Mouse (Mus musculus): ENCODE measurements around the gene Rnf180. TPM values are rescaled to one million over a fixed set of nuclear protein-coding genes. Genes with fewer than 3 reads are reported as not detected.
A peak's percentile ranks its signal among the peaks of the same experiment; 100 is the strongest.

Rnf180 gene
- polyA plus RNA-seq, 1 experiment from 2014 or later, result 3.1 TPM

- Histone ChIP-seq H3K27me3 (replicated peaks; ENCODE audit: insufficient read depth, low read length) (no peaks in the 10 kb centered on the region), H3K27ac (ENCODE audit: low read length) (no peak overlapping the region), H3K36me3 (ENCODE audit: insufficient read depth, low read length) (no peaks in the 10 kb centered on the region), H3K9me3 (ENCODE audit: low read length) (no peaks in the 10 kb centered on the region), H3K4me3 (ENCODE audit: low read depth, low read length) (no peak overlapping the region), H3K4me1 (ENCODE audit: insufficient read depth, low read depth, low read length) (no peaks in the 10 kb centered on the region), H3K4me2 (replicated peaks; ENCODE audit: low read depth, low read length) (no peak overlapping the region), H3K9ac (replicated peaks; ENCODE audit: low read depth) (no peak overlapping the region)
- WGBS, result 74% methylated on average over 4 of the region's 4 CpGs
- DNase-seq (ENCODE audit: low spot score) (no peak), ATAC-seq (no peak)
- TF ChIP-seq EP300 (IDR thresholded peaks at IDR 0.05) (no peak), CTCF (IDR thresholded peaks at IDR 0.05) (no peak)
Observed at GRCm38 (mm10) chr13:105256757-105257433, 37.7 kb downstream of the Rnf180 start.

GRCm38 (mm10) chr13:105250767-105251166, 43.8 kb downstream of the Rnf180 start:
- H3K36me3 ChIP-seq (ENCODE audit: insufficient read depth, low read length), result no peaks in the 10 kb centered on the region

GRCm38 (mm10) chr13:105250264-105250663, 44.4 kb downstream of the Rnf180 start:
- no peaks in the 10 kb centered on the region for H3K27me3 ChIP-seq (replicated peaks; ENCODE audit: insufficient read depth, low read length)
- DNase-seq (ENCODE audit: low spot score) (no peak), ATAC-seq (no peak)
- no peak overlapping the region for H3K27ac ChIP-seq (ENCODE audit: low read length)
- H3K9ac ChIP-seq (replicated peaks; ENCODE audit: low read depth), result no peak overlapping the region
- H3K9me3 ChIP-seq (ENCODE audit: low read length), result no peaks in the 10 kb centered on the region
- H3K4me2 ChIP-seq (replicated peaks; ENCODE audit: low read depth, low read length), result no peak overlapping the region
- H3K36me3 ChIP-seq (ENCODE audit: insufficient read depth, low read length), result no peaks in the 10 kb centered on the region
- no peaks in the 10 kb centered on the region for H3K4me1 ChIP-seq (ENCODE audit: insufficient read depth, low read depth, low read length)
- no peak overlapping the region for H3K4me3 ChIP-seq (ENCODE audit: low read depth, low read length)
- 59% methylated on average over 9 of the region's 9 CpGs for WGBS
- no peak for TF ChIP-seq EP300 (IDR thresholded peaks at IDR 0.05)
- TF ChIP-seq CTCF (IDR thresholded peaks at IDR 0.05), result no peak

More at GRCm38 (mm10) chr13:105250767-105251166, 43.8 kb downstream of the Rnf180 start:
- Histone ChIP-seq H3K4me3 (ENCODE audit: low read depth, low read length) (no peak overlapping the region), H3K27me3 (replicated peaks; ENCODE audit: insufficient read depth, low read length) (no peaks in the 10 kb centered on the region), H3K4me1 (ENCODE audit: insufficient read depth, low read depth, low read length) (no peaks in the 10 kb centered on the region), H3K9me3 (ENCODE audit: low read length) (no peaks in the 10 kb centered on the region), H3K4me2 (replicated peaks; ENCODE audit: low read depth, low read length) (no peak overlapping the region), H3K9ac (replicated peaks; ENCODE audit: low read depth) (no peak overlapping the region), H3K27ac (ENCODE audit: low read length) (no peak overlapping the region)
- 78% methylated on average over 4 of the region's 4 CpGs for WGBS
- DNase-seq (ENCODE audit: low spot score) (no peak), ATAC-seq (no peak)
- TF ChIP-seq CTCF (IDR thresholded peaks at IDR 0.05) (no peak), EP300 (IDR thresholded peaks at IDR 0.05) (no peak)

- DNase-seq (ENCODE audit: low spot score) (no peak), ATAC-seq (no peak)
- Histone ChIP-seq H3K27ac (ENCODE audit: low read length) (no peak overlapping the region), H3K36me3 (ENCODE audit: insufficient read depth, low read length) (no peaks in the 10 kb centered on the region), H3K9ac (replicated peaks; ENCODE audit: low read depth) (no peak overlapping the region), H3K4me1 (ENCODE audit: insufficient read depth, low read depth, low read length) (no peaks in the 10 kb centered on the region), H3K4me2 (replicated peaks; ENCODE audit: low read depth, low read length) (no peak overlapping the region), H3K9me3 (ENCODE audit: low read length) (no peaks in the 10 kb centered on the region), H3K4me3 (ENCODE audit: low read depth, low read length) (no peak overlapping the region), H3K27me3 (replicated peaks; ENCODE audit: insufficient read depth, low read length) (no peaks in the 10 kb centered on the region)
- WGBS, result 74% methylated on average over 14 of the region's 14 CpGs
- no peak for TF ChIP-seq CTCF (IDR thresholded peaks at IDR 0.05)
- no peak for TF ChIP-seq EP300 (IDR thresholded peaks at IDR 0.05)
Observed at GRCm38 (mm10) chr13:105249599-105249998, 45.0 kb downstream of the Rnf180 start.

- WGBS, result 82% methylated on average over 6 of the region's 6 CpGs
- no peaks in the 10 kb centered on the region for H3K9me3 ChIP-seq (ENCODE audit: low read length)
- no peaks in the 10 kb centered on the region for H3K36me3 ChIP-seq (ENCODE audit: insufficient read depth, low read length)
- no peak overlapping the region for H3K27ac ChIP-seq (ENCODE audit: low read length)
- no peak overlapping the region for H3K4me2 ChIP-seq (replicated peaks; ENCODE audit: low read depth, low read length)
- no peaks in the 10 kb centered on the region for H3K4me1 ChIP-seq (ENCODE audit: insufficient read depth, low read depth, low read length)
- DNase-seq (ENCODE audit: low spot score) (no peak), ATAC-seq (no peak)
- TF ChIP-seq EP300 (IDR thresholded peaks at IDR 0.05) (no peak), CTCF (IDR thresholded peaks at IDR 0.05) (no peak)
- no peak overlapping the region for H3K9ac ChIP-seq (replicated peaks; ENCODE audit: low read depth)
- no peak overlapping the region for H3K4me3 ChIP-seq (ENCODE audit: low read depth, low read length)
- no peaks in the 10 kb centered on the region for H3K27me3 ChIP-seq (replicated peaks; ENCODE audit: insufficient read depth, low read length)
Observed at GRCm38 (mm10) chr13:105247691-105248090, 46.9 kb downstream of the Rnf180 start.

GRCm38 (mm10) chr13:105240810-105241209, 53.8 kb downstream of the Rnf180 start:
- no peak overlapping the region for H3K4me2 ChIP-seq (replicated peaks; ENCODE audit: low read depth, low read length)
- no peak for DNase-seq (ENCODE audit: low spot score)
- no peaks in the 10 kb centered on the region for H3K9me3 ChIP-seq (ENCODE audit: low read length)
- no peak overlapping the region for H3K4me3 ChIP-seq (ENCODE audit: low read depth, low read length)
- WGBS, result 62% methylated on average over 2 of the region's 2 CpGs
- peak; percentile 17 for TF ChIP-seq CTCF (IDR thresholded peaks at IDR 0.05)
- no peak for TF ChIP-seq EP300 (IDR thresholded peaks at IDR 0.05)
- no peaks in the 10 kb centered on the region for H3K36me3 ChIP-seq (ENCODE audit: insufficient read depth, low read length)
- ATAC-seq, result no peak
- no peak overlapping the region for H3K27ac ChIP-seq (ENCODE audit: low read length)
- no peaks in the 10 kb centered on the region for H3K27me3 ChIP-seq (replicated peaks; ENCODE audit: insufficient read depth, low read length)
- H3K9ac ChIP-seq (replicated peaks; ENCODE audit: low read depth), result no peak overlapping the region
- H3K4me1 ChIP-seq (ENCODE audit: insufficient read depth, low read depth, low read length), result no peaks in the 10 kb centered on the region

All from lung, postnatal 0 days (tissue).